Mouse (Mus musculus) layer of hippocampus, adult 8-10 months (tissue): ENCODE data around the gene Chit1. TPM values are rescaled to one million over a fixed set of nuclear protein-coding genes. Genes with fewer than 3 reads are reported as not detected.
A peak's percentile ranks its signal among the peaks of the same experiment; 100 is the strongest.

Experiments used
- DNase-seq, 2 experiments: peaks; one replicate each; pipeline ENCODE4 v3.0.0; 2022; ENCODE audit warnings: low spot score in 2 of 2
- total RNA-seq, 4 experiments: library from RNA; stranded (reverse); gene quantifications; 2 replicates each; pipeline ENCODE4 v1.2.4; 2022

Chit1 gene
- total RNA-seq, 4 experiments from 2014 or later = 0.32 TPM; not detected in 3

- DNase-seq = no peak
These were observed 25.3 kb downstream of the Chit1 start for GRCm38 (mm10) chr1:134136351-134136750.

- DNase-seq = no peak
These were observed 27.4 kb downstream of the Chit1 start for GRCm38 (mm10) chr1:134138424-134138823.

GRCm38 (mm10) chr1:134142363-134142794 lies 31.3 kb downstream of the Chit1 start:
- no peak for DNase-seq

- DNase-seq = peak; percentile 34 to 36
These were observed 35.0 kb downstream of the Chit1 start for GRCm38 (mm10) chr1:134146066-134146465.

- no peak for DNase-seq
These were observed 39.0 kb downstream of the Chit1 start for GRCm38 (mm10) chr1:134150076-134150475.

- no peak for DNase-seq
These were observed 39.7 kb downstream of the Chit1 start for GRCm38 (mm10) chr1:134150745-134151144.

GRCm38 (mm10) chr1:134151655-134152412 lies 40.8 kb downstream of the Chit1 start:
- peak; percentile 68 to 83 for DNase-seq

GRCm38 (mm10) chr1:134152626-134153590 lies 41.9 kb downstream of the Chit1 start:
- DNase-seq = no peak

GRCm38 (mm10) chr1:134154121-134154520 lies 43.1 kb downstream of the Chit1 start:
- DNase-seq = no peak

- DNase-seq = no peak
These were observed 43.6 kb downstream of the Chit1 start for GRCm38 (mm10) chr1:134154655-134155054.

- DNase-seq = no peak
These were observed 49.4 kb downstream of the Chit1 start for GRCm38 (mm10) chr1:134160404-134160803.

- no peak for DNase-seq
These were observed 50.4 kb downstream of the Chit1 start for GRCm38 (mm10) chr1:134161399-134161798.

GRCm38 (mm10) chr1:134162510-134163225 lies 51.6 kb downstream of the Chit1 start:
- DNase-seq = no peak

- DNase-seq = no peak
These were observed 52.4 kb downstream of the Chit1 start for GRCm38 (mm10) chr1:134163476-134163875.

- no peak for DNase-seq
These were observed 53.4 kb downstream of the Chit1 start for GRCm38 (mm10) chr1:134164454-134164853.

- no peak for DNase-seq
These were observed 55.5 kb downstream of the Chit1 start for GRCm38 (mm10) chr1:134166547-134166946.

- DNase-seq = no peak
These were observed 56.6 kb downstream of the Chit1 start for GRCm38 (mm10) chr1:134167416-134168305.

- DNase-seq = no peak
These were observed 57.5 kb downstream of the Chit1 start for GRCm38 (mm10) chr1:134168567-134168966.

GRCm38 (mm10) chr1:134168985-134169697 lies 58.1 kb downstream of the Chit1 start:
- no peak for DNase-seq

- no peak for DNase-seq
These were observed 62.0 kb downstream of the Chit1 start for GRCm38 (mm10) chr1:134173081-134173480.
